Mouse (Mus musculus) layer of hippocampus, postnatal 10 days (tissue): ENCODE measurements at regions not wholly inside any gene's neighbourhood (a gene's known extent, or its start where the extent isn't known, plus 50 kb on each side); places are given as distances from the start of the nearest gene placed in this dataset.
A peak's percentile ranks its signal among the peaks of the same experiment; 100 is the strongest.

Experiments
- DNase-seq, 2 experiments: peaks; one replicate each; pipeline ENCODE4 v3.0.0; 2021; ENCODE audit warnings: low spot score in 2 of 2

DNA sequence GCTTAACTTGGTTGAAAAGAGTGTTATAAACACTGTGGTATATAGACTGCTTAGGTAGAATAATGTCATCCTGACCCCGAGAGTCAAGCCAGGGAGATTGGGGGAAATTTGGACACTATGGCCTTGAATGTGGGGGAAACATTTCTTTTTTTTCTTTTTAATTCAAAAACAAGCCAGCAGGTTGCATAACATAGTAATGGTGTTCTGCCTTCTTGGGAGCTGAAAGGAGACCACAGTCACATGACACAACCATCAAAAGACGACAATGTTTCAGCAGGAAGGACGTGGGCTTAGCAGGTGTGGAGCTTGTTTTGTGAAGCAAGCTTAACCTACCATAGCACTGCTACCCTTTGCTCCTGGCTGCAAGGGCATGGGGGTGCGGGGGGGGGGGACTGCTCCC, 306.3 kb upstream of the Klf3 start:
- DNase-seq, result no peak

DNA sequence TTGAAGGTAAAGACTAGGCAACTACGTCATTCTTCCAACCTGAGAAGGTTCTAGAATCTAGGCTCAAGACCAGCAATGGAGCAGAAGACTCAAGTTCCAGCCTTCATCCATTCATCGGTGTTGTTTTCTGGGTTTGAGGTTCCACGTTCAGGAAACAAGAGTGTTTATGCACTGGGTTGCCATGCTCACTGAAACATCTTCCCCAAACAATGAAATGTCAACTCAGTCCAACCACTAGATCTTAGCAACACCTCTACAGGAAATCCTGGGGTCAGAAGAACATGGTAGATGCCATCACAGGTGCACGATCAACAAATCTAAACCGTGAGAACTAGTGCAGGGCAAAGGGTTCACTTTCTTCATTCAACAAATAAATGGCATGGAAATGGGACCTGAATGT, 304.8 kb upstream of the Klf3 start:
- DNase-seq, result no peak

GRCm38 (mm10) chr5:64499131-64499530, 304.1 kb upstream of the Klf3 start:
- DNase-seq, result no peak

GRCm38 (mm10) chr5:64500413-64500812, 302.8 kb upstream of the Klf3 start:
- no peak for DNase-seq

GRCm38 (mm10) chr5:64500866-64501265, 302.3 kb upstream of the Klf3 start:
- DNase-seq, result no peak

DNA sequence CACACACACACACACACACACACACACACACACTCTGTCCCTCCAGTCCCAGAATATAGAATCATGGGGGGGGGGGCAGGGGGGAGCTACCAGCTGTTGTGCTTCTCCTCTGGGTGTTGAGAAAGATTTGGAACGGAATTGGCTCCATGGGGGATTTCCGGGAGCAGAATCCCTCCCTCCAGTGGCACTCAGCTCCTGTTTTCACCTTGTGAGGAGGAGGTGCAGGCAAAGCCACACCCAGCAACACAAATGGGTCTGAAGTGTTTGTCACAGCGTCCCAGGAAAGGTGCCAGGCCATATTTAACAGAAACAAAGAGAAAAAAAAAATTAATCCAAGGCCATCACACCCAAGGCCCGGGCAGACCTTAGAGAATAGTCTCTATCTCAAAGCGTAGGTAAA, 301.4 kb upstream of the Klf3 start:
- no peak for DNase-seq

GRCm38 (mm10) chr5:64503514-64503913, 299.7 kb upstream of the Klf3 start:
- DNase-seq, result peak in 1 of 2 experiments; percentile 35

DNA sequence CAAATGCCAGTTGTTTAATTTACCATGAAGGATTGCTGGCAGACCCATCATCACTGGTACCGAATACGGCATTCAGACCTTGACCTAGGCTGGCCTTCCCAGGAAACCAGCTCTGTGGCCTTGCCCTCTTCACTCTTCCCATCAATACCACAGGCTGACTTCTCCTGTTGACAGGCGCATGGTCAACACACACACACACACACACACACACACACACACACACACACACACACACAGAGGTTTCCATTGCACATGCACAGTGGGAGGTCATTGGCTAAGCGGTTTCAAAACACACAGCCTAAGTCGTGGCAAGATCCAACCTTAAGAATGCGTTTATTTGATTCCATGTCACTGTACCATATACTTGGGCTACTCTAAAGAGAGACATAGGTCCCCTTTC, 298.7 kb upstream of the Klf3 start:
- no peak for DNase-seq

DNA sequence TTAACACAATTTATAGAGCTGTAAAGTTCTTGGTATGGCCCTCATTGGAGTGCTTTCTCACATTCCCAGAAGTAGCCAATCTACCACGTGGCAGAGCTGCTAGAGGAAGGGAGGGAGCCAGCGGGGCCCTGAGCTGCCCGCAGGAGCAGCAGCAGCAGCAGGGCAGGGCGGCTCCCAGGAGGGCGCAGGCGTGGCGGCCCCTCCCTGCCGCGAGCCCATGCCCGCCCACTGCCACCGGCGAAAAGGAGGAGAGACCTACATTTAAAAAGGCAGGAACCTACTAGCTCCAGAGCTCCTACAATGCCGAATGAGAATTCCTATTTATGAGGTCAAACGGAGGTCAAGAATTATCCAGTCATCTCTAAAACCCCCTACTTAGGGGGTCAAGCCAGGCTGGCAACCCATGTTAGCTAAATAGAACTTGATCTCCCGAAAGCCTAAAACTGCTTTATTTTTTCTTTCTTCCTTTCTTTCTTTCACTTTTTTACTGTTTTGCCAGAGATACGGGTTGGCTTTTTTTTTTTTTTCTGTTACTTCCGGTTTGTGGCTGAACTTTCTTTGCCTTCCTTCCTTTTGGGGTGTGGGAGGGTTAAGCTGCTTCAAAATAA, 297.9 kb upstream of the Klf3 start:
- DNase-seq, result peak in 1 of 2 experiments; percentile 31

- peak; percentile 89 for DNase-seq
These were observed 297.2 kb upstream of the Klf3 start for GRCm38 (mm10) chr5:64505835-64506600.

DNA sequence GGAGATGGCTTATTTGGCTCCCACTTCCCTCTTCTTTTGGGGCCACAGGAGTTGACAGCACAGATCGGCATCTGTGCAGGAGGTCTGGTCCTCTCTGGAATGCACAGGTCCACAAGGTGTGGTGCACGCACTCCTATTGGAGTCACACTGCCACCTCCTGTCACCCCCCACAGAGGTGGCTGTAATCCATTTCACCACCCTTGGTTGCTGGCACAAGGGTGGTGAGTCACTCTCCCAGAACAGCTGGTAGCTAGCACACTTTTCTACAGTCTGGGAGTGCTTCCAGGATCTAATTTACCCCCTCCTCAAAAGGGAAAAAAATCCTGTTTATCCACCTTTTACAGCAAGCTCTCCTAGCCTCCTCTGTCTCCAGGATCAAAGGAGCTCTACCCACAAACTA, 294.6 kb upstream of the Klf3 start:
- peak in 1 of 2 experiments; percentile 41 for DNase-seq

GRCm38 (mm10) chr5:64513155-64513945, 289.8 kb upstream of the Klf3 start:
- peak; percentile 73 to 78 for DNase-seq

DNA sequence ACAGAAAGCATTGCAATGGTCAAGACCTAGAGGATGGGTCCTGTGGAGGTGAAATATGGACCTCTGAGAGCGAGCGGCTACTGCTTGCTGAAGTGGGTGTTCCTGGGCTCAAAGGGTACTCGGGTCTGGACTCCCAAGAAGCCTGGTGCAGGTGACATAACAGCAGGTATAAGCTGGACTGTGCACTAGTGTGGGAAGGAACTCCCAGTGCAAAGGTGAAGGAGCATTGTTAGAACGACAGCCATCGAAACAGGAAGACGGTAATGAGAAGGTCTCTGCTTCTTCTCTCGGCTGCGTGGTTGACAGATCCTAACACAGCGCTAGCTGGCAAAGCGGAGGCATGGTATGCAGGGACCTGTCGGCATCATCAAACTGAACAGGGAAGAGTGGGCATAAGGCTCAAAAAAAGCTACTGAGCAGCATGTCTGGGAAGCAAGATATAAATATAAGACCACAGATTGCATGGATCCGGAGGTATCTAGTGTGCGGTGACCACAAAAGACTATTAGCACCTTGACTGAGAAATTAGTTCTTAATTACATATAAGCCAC, 287.0 kb upstream of the Klf3 start:
- no peak for DNase-seq

GRCm38 (mm10) chr5:64517241-64517640, 285.9 kb upstream of the Klf3 start:
- no peak for DNase-seq

- DNase-seq, result no peak
These were observed 285.4 kb upstream of the Klf3 start for GRCm38 (mm10) chr5:64517835-64518234.

DNA sequence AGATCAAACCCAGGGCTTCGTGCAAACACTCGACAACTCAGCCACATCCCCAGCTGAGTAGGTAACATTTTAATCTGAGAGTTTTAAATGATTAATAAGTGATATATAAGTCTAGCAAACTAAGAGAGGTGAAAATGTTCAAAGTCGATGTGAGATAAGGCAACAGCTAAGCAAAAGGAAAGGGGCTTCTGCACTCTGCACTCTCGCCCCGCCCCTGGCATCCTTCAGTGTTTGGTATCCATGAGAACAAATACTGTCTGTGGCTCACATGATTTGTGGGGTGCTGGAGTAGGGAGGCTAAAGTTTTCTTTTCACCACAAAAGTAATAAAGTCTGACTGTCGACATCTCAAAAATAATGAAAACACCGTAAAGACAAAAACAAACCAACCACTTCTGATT, 284.2 kb upstream of the Klf3 start:
- no peak for DNase-seq

DNA sequence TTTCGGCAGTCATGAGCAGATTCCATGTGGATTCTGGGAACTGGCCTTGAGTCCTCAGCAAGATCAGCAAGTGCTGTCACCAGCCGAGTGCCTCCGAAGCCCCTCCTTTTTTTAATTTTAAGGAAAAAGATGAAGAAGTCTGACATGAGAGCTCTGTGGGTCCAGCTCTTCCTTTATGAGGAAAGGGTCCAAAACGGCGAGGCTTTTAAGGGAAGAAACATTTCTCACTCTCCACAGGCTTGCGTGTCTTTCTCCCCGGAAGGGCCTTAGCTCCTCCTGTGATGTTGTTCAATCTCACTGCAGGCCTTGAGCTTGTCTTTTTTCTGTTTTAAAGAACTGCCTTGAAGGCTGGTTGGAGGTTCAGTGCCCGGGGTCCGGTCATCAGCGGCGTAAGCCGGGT, 283.5 kb upstream of the Klf3 start:
- no peak for DNase-seq

DNA sequence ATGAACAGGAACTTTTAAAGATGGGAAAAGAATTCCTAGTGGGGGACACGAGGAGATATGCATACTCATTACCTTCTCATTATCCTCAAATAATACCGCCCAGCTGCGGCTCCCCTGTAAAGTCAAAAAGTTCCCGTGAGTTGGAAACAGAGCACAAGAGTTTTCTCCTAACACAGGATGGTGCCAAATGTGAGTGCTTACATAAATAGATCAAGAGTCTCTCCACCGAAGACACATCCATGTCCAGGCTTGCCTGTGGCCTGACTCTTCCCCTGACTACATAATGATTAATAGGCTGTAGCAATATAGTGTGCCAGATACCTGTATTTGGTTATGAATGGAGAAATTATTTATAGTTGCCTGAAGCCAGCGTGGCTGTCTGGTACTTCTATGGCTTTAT, 281.8 kb upstream of the Klf3 start:
- DNase-seq, result no peak

- DNase-seq, result no peak
These were observed 281.2 kb upstream of the Klf3 start for GRCm38 (mm10) chr5:64521969-64522368.

- DNase-seq, result no peak
These were observed 276.7 kb upstream of the Klf3 start for GRCm38 (mm10) chr5:64526521-64526920.

- no peak for DNase-seq
These were observed 275.2 kb upstream of the Klf3 start for GRCm38 (mm10) chr5:64527962-64528361.

DNA sequence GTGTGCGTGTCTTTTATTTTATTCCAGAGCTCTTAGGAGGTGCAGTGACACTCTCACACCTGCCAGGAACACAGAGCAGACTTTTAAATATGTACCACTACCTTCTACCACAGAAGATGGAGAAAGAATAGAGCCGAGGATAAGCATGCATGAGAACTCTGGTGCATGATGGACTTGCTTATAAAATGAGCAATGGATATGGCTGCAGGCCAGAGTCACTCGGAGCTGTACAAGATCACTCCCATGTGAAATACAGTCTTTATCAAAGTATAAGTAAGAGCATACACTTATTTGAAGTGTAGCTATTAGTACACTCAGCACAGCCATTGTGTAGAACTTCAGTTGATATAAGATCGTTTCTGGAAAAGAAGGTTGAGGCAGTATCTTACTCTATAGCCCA, 268.8 kb upstream of the Klf3 start:
- no peak for DNase-seq
